Mouse (Mus musculus): ENCODE measurements at regions not wholly inside any gene's neighbourhood (a gene's known extent, or its start where the extent isn't known, plus 50 kb on each side); places are given as distances from the start of the nearest gene placed in this dataset.

DNA sequence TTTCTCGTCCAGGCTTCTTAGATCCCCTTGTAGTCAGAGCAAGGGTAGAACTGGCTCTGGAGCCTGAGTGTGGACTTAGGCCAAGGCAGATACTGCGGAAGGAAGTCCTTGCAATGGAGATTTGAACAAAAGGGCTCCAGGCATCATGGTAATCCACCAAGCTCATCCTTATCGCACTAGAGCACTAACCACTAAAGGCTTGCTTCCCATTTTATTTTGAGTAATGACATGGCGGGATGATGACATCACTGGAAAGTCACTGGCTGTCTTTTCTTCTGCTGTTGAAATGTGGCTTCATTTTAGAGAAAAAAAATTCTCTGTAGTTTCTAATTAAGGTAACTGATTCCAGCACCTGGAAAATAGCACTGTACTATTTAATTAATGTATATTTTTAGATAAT lies 137.4 kb upstream of the Cnr1 start:
- Histone ChIP-seq H3K27me3 (ENCODE audit: control insufficient read depth, insufficient read depth, low read length) (no peaks in the 10 kb centered on the region), H3K27ac (ENCODE audit: insufficient read depth, low read depth, low read length) (no peak overlapping the region), H3K36me3 (ENCODE audit: control insufficient read depth, insufficient read depth, low read length) (no peaks in the 10 kb centered on the region), H3K4me1 (ENCODE audit: control insufficient read depth, insufficient read depth, insufficient read length, low read length) (no peaks in the 10 kb centered on the region), H3K4me3 (ENCODE audit: low read depth, low read length) (no peak overlapping the region)
- TF ChIP-seq POLR2A (IDR thresholded peaks at IDR 0.05; ENCODE audit: low read depth, low read length) (no peak), CTCF (IDR thresholded peaks at IDR 0.05; ENCODE audit: extremely low read depth, insufficient read length, insufficient replicate concordance, low read depth, low read length) (no peak)
- 90% methylated on average over 4 of the region's 4 CpGs for WGBS

DNA sequence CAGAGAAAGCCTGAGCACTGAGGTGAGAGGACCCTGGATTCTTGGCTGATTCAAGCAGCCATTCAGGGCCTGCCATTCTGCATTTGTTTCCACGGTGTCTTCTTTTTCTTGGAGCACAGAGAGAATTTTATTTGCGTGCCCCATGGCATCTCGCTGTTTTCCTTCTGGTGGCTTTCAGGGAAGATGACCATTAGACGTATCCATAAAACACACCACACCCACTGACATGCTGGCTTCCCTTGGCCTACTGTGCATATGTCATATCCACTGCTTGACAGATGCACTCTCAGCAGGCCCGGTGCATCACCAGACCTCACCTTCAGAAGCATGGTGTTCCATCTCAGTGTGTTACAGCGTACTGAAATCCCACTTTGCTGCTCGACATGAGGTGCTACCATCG lies 131.0 kb upstream of the Cnr1 start:
- Histone ChIP-seq H3K36me3 (ENCODE audit: control insufficient read depth, insufficient read depth, low read length) (no peaks in the 10 kb centered on the region), H3K27me3 (ENCODE audit: control insufficient read depth, insufficient read depth, low read length) (no peaks in the 10 kb centered on the region), H3K4me3 (ENCODE audit: low read depth, low read length) (no peak overlapping the region), H3K4me1 (ENCODE audit: control insufficient read depth, insufficient read depth, insufficient read length, low read length) (no peaks in the 10 kb centered on the region), H3K27ac (ENCODE audit: insufficient read depth, low read depth, low read length) (no peak overlapping the region)
- WGBS, result 93% methylated on average over 8 of the region's 8 CpGs
- TF ChIP-seq POLR2A (IDR thresholded peaks at IDR 0.05; ENCODE audit: low read depth, low read length), result no peak
- TF ChIP-seq CTCF (IDR thresholded peaks at IDR 0.05; ENCODE audit: extremely low read depth, insufficient read length, insufficient replicate concordance, low read depth, low read length), result no peak

DNA sequence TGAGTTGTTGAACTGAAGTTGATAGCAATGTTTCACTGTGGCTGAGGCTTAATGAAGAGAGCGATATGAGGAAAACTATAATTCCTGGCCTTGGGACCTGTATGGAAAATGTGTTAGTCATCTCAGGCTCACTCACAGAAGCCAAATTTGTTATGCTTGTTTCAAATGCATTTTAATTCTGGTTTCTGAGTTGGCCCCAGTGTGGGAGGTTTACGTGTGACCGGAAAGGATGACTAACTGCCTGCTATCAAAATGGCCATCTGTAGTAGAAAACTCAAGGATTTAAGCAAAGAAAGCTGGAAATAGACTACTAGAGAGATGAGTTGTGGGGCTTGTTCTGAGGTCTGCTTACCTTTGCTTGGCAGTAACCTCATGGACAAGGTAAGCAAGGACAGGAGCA lies 128.9 kb upstream of the Cnr1 start:
- no peak overlapping the region for H3K27ac ChIP-seq (ENCODE audit: insufficient read depth, low read depth, low read length)
- H3K4me1 ChIP-seq (ENCODE audit: control insufficient read depth, insufficient read depth, insufficient read length, low read length), result no peaks in the 10 kb centered on the region
- no peaks in the 10 kb centered on the region for H3K27me3 ChIP-seq (ENCODE audit: control insufficient read depth, insufficient read depth, low read length)
- TF ChIP-seq POLR2A (IDR thresholded peaks at IDR 0.05; ENCODE audit: low read depth, low read length) (no peak), CTCF (IDR thresholded peaks at IDR 0.05; ENCODE audit: extremely low read depth, insufficient read length, insufficient replicate concordance, low read depth, low read length) (no peak)
- H3K36me3 ChIP-seq (ENCODE audit: control insufficient read depth, insufficient read depth, low read length), result no peaks in the 10 kb centered on the region
- no peak overlapping the region for H3K4me3 ChIP-seq (ENCODE audit: low read depth, low read length)
- 96% methylated on average over 3 of the region's 3 CpGs for WGBS

DNA sequence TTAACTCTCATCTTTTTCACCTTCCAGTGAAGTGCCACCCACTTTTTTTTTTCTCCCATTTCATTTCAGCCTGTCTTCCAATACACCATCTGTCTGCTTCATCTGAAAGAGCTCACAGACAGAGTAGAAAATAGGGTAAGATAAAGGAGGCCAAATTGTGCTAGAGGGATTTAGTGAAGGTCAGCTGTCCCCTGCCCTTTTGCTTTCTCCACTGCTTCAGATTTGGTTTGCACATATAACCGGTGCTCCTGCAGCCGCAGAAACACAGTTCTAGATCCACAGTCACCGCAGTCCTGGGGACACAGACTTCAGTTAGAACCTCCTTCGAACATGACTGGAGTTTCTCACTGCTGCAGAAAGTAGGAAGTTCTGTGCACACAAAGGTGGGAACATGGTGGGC lies 126.4 kb upstream of the Cnr1 start:
- Histone ChIP-seq H3K36me3 (ENCODE audit: control insufficient read depth, insufficient read depth, low read length) (no peaks in the 10 kb centered on the region), H3K27me3 (ENCODE audit: control insufficient read depth, insufficient read depth, low read length) (no peaks in the 10 kb centered on the region), H3K27ac (ENCODE audit: insufficient read depth, low read depth, low read length) (no peak overlapping the region), H3K4me3 (ENCODE audit: low read depth, low read length) (no peak overlapping the region), H3K4me1 (ENCODE audit: control insufficient read depth, insufficient read depth, insufficient read length, low read length) (no peaks in the 10 kb centered on the region)
- TF ChIP-seq CTCF (IDR thresholded peaks at IDR 0.05; ENCODE audit: extremely low read depth, insufficient read length, insufficient replicate concordance, low read depth, low read length) (no peak), POLR2A (IDR thresholded peaks at IDR 0.05; ENCODE audit: low read depth, low read length) (no peak)
- 86% methylated on average over 4 of the region's 4 CpGs for whole genome bisulfite sequencing

- Histone ChIP-seq H3K4me1 (ENCODE audit: control insufficient read depth, insufficient read depth, insufficient read length, low read length) (no peaks in the 10 kb centered on the region), H3K27me3 (ENCODE audit: control insufficient read depth, insufficient read depth, low read length) (no peaks in the 10 kb centered on the region), H3K36me3 (ENCODE audit: control insufficient read depth, insufficient read depth, low read length) (no peaks in the 10 kb centered on the region), H3K27ac (ENCODE audit: insufficient read depth, low read depth, low read length) (no peak overlapping the region), H3K4me3 (ENCODE audit: low read depth, low read length) (no peak overlapping the region)
- TF ChIP-seq CTCF (IDR thresholded peaks at IDR 0.05; ENCODE audit: extremely low read depth, insufficient read length, insufficient replicate concordance, low read depth, low read length), result no peak
- TF ChIP-seq POLR2A (IDR thresholded peaks at IDR 0.05; ENCODE audit: low read depth, low read length), result no peak
- 86% methylated on average over 6 of the region's 6 CpGs for WGBS
Measured at GRCm38 (mm10) chr4:33798654-33799053, 125.7 kb upstream of the Cnr1 start.

- TF ChIP-seq POLR2A (IDR thresholded peaks at IDR 0.05; ENCODE audit: low read depth, low read length), result no peak
- TF ChIP-seq CTCF (IDR thresholded peaks at IDR 0.05; ENCODE audit: extremely low read depth, insufficient read length, insufficient replicate concordance, low read depth, low read length), result no peak
- WGBS, result 28% methylated on average over 6 of the region's 6 CpGs
- Histone ChIP-seq H3K4me3 (ENCODE audit: low read depth, low read length) (no peak overlapping the region), H3K4me1 (ENCODE audit: control insufficient read depth, insufficient read depth, insufficient read length, low read length) (no peaks in the 10 kb centered on the region), H3K27me3 (ENCODE audit: control insufficient read depth, insufficient read depth, low read length) (no peaks in the 10 kb centered on the region), H3K36me3 (ENCODE audit: control insufficient read depth, insufficient read depth, low read length) (no peaks in the 10 kb centered on the region), H3K27ac (ENCODE audit: insufficient read depth, low read depth, low read length) (no peak overlapping the region)
Measured at GRCm38 (mm10) chr4:33799110-33799509, 125.3 kb upstream of the Cnr1 start.

GRCm38 (mm10) chr4:33799831-33800230 lies 124.6 kb upstream of the Cnr1 start:
- H3K4me1 ChIP-seq (ENCODE audit: control insufficient read depth, insufficient read depth, insufficient read length, low read length), result no peaks in the 10 kb centered on the region
- no peak overlapping the region for H3K27ac ChIP-seq (ENCODE audit: insufficient read depth, low read depth, low read length)
- 40% methylated on average over 1 of the region's 1 CpGs for WGBS
- H3K4me3 ChIP-seq (ENCODE audit: low read depth, low read length), result no peak overlapping the region
- H3K36me3 ChIP-seq (ENCODE audit: control insufficient read depth, insufficient read depth, low read length), result no peaks in the 10 kb centered on the region
- H3K27me3 ChIP-seq (ENCODE audit: control insufficient read depth, insufficient read depth, low read length), result no peaks in the 10 kb centered on the region
- TF ChIP-seq POLR2A (IDR thresholded peaks at IDR 0.05; ENCODE audit: low read depth, low read length) (no peak), CTCF (IDR thresholded peaks at IDR 0.05; ENCODE audit: extremely low read depth, insufficient read length, insufficient replicate concordance, low read depth, low read length) (no peak)

DNA sequence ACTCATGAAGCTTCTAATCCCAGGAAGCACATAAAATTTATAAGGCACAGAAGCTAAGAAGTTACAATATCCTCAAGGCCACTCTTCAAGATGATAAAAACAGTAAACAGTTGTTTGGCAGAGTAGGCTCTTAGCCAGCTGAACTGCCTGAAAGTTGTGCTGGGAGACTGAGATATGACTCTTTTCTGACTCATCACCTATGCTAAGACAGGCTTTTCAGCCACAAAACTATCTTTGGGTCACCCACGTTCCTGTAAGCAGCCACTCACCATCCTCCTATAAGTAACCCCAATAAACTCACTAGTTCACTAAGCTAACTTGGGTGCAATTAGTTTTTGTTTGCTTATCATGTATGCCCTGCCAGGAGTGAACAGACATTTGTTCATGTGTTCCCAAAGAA lies 112.1 kb upstream of the Cnr1 start:
- TF ChIP-seq POLR2A (IDR thresholded peaks at IDR 0.05; ENCODE audit: low read depth, low read length), result no peak
- no peak for TF ChIP-seq CTCF (IDR thresholded peaks at IDR 0.05; ENCODE audit: extremely low read depth, insufficient read length, insufficient replicate concordance, low read depth, low read length)
- H3K27me3 ChIP-seq (ENCODE audit: control insufficient read depth, insufficient read depth, low read length), result no peaks in the 10 kb centered on the region
- no peaks in the 10 kb centered on the region for H3K36me3 ChIP-seq (ENCODE audit: control insufficient read depth, insufficient read depth, low read length)
- H3K4me1 ChIP-seq (ENCODE audit: control insufficient read depth, insufficient read depth, insufficient read length, low read length), result no peaks in the 10 kb centered on the region
- H3K4me3 ChIP-seq (ENCODE audit: low read depth, low read length), result no peak overlapping the region
- H3K27ac ChIP-seq (ENCODE audit: insufficient read depth, low read depth, low read length), result no peak overlapping the region
- 27% methylated on average over 1 of the region's 1 CpGs for WGBS

All from small intestine, adult 2 months (tissue).